Mouse (Mus musculus) WW6 (cell line): ENCODE measurements around the gene Olfr102.
A peak's percentile ranks its signal among the peaks of the same experiment; 100 is the strongest.

Experiments
- DNase-seq: peaks from one replicate; pipeline ENCODE4 v3.0.0-alpha.2; 2013; ENCODE audit warnings: low read depth, low spot score

Olfr102 gene

DNA sequence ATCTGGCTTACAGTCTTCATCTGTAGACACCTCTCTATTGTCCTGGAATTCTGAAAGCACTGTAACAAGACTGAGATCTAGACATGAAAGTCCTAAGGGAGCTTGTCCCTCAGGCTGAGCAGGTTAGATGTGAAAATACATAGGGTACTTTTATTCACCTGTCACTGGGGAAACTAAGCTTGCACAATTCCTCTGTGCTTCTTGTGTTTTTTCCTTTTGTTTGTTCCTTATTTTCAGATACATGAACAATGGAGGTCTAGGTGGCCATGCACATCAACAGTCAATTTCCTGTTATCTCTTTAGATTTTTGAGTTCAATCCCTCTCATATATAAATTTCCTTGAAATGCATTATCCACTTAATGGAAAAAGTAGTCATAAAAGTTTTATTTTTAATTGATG is at the start of gene Olfr102:
Gene Olfr102 (minus strand): TSS at position 101 of the 400 bp plus-strand sequence.
- no peak for DNase-seq

DNA sequence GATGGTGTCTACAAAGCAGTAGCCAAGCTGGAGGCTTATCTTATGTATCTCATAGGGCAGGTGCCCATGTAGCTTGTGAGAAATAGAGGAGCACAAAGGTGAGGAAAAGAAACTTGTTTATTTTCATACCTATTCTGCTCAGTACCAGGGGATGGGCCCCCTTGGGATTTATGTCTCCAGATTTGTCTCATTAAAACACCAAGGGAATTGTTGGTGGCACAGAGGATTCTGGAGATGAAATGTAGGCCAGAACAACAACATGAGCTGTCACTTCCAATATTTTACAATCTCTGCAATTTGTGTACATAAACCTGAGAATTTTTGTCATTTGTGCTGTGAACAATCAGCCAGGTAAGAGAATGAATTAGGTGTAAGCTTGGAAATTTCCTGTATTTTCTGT is 42.4 kb upstream of the Olfr102 start, which contains the start of gene Olfr104-ps:
Gene Olfr104-ps (plus strand): TSS at position 301 of the 400 bp plus-strand sequence.
- no peak for DNase-seq

DNA sequence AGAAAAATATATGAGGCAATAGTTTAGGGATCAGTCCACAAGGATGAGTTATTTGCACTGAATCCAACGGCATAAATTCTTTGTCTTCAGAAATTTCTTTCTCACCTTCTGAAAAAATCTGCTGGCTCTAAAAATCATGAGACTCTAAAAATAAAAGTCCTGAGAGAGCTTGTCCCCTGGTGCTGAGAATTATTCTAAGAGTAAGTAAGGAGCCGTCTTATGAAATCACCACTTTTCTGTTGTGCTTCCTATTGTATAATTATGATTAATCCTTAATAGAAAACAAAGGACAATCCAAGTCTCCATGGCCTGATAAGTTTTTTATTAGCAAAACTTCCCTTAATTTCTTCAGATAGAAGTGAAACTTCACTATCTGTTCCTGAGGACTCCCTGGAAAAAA is 22.7 kb upstream of the Olfr102 start, which contains the start of gene Olfr103:
Gene Olfr103 (minus strand): TSS at position 101 of the 400 bp plus-strand sequence.
- DNase-seq, result no peak

DNA sequence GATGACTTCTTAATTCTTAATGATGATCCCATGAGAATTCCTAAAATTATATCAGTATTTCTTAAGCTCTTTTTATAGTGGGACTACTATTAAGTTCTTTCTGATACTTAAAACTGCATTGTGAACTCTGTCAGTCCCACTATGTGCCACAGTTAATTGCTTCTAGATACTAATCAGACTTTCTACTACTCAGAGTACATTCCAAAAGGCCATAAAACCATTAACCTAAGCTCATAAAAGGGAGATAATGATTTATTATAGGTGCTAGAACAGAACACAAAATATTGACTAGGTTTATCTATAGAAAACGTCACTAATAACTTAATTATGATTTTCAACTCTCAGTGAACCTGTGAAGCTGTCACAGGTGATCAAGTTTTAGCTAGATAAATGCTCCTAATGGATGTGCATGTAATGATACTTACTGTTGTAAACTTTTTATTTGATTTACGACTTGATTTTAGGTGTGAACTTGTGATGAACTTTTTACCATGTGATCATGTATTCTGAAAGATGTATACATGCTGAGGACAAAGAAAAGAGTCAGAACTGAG is 6.6 kb downstream of the Olfr102 start:
- DNase-seq, result no peak

DNA sequence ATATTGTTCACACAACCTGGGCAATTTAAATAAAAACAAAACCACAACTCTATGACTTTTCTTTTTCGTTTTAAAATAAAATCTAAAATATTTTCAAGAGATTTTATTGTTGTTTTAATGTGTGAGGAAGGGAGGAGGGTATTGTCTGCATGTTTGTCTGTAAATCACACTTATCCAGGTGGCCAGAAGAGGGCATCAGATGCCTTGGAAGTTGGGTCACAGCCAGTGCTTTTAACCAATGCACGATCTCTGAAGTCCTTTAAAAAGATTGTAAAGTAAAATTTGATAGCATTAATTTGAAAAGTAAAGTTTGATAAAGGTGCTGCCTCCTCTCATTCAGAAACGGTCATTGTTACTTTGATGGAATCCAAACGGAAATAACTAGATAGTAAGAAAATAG is 8.4 kb downstream of the Olfr102 start:
- no peak for DNase-seq

DNA sequence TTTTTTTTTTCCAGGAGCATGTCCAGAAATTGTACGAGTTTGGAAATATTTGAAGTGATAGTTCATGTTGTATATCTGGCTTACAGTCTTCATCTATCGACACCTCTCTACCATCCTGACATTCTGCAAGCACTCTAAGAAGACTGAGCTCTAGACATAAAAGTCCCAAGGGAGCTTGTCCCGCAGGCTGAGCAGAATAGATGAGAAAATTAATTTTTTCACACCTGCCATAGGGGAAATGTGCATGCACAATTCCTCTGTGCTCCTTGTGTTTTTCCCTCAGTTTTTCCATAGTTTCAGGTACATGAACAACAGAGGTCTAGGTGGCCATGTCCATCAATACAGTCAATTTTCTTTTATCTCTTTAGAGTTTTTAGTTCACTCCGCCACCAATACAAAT is 12.6 kb downstream of the Olfr102 start, which contains the start of gene Olfr101:
Gene Olfr101 (minus strand): TSS at position 101 of the 400 bp plus-strand sequence.
- DNase-seq, result no peak

DNA sequence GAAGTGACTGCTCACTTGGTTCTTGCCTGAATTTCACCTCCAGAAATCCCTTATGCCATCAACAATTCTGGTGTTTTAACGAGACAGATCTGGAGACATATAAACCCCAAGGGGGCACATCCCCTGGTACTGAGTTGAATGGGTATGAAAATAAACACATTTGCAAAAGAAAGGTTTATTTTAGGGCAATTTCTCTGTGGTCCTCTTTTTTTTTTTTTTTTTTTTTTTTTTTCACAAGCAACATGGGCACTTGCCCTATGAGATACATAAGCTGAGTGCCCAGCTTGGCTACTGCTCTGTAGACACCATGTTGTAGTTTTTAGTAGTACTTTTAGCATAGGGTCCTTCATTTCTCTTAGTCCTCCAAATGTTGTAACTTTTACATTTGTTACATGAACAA is 33.5 kb downstream of the Olfr102 start, which contains the start of gene Olfr99:
Gene Olfr99 (minus strand): TSS at position 101 of the 400 bp plus-strand sequence.
- DNase-seq, result no peak

DNA sequence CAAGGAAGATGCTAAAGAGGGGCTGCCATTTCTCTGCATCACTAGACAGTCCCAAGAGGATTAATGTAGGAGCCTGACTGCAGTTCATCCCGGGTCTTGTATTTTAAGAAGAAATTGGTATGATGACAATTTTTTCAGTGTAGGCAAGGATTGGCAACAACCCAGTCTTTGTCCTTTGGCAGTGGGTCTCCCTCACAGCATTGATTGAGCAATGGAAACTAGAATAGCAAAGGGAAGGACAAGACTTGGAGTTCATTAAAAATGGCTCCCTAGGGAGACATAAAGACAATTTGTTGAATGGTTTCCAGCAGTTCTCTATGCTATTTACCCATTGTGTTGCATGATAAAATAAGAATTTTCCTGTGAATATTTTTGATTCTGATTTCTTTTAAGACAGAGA is 36.5 kb downstream of the Olfr102 start:
- no peak for DNase-seq

DNA sequence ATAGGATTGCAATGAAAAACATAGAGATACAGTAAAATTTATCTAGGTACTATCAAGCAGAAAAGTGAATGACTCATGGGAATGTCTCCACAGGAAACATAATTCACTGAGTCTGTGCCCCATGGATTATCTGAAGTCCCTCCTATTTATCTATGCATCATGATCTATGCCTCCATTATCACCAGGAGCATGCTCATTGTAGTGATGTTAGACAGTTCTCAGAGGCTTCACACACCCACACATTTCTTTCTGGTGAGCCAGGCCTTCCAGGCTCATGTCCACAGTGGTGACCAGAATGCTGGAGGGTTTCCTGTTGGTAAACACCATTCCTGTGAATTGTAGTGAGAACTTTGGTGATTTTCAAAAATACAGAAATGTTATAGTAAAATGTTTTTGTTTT is 40.3 kb downstream of the Olfr102 start:
- DNase-seq, result no peak

DNA sequence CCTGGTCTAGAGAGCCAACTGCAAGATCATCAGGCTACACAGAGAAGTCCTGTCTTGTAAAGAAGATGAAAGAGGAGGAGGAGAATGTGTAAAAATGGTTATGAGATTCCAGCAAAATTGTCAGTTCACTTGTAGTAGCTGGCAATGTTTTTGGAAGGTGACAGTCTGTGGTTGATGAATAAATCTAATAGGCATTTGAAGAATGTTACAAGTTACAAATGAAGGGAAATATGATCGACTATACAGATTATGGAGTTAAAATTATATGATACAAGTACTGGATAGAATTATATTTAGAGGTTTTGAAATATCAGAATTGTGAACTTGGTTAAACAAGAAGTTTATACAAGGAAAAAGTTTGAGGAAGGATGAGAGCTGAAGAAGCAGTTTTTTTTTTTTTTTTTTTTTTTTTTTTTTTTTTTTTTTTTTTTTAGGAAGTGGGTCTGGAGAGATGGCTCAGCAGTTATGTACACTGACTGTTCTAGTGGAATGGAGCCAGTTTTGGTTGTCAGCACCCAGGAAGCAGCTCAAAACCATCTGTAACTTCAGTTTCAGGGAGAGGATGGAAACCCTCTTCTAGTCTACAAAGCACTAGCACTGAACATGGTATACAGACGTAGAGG is 41.1 kb downstream of the Olfr102 start:
- no peak for DNase-seq

DNA sequence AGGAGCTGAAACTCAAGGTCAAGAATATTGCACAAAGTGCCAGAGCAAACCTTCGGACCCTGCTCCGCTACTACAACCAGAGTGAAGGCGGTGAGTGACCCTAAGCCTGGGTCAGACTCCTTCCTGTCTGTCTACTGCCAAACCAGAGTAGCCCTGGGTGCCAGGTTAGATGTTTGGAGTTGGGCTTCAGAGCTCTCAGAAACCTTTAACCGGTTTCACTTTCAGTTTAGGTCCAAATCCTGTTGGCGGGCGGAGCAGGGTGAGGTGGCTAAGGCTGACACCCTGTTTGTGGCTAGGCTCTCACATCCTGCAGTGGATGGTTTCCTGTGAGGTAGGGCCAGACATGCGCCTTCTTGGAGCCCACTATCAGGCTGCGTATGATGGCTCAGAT is 46.2 kb downstream of the Olfr102 start:
- DNase-seq, result peak; percentile 5

DNA sequence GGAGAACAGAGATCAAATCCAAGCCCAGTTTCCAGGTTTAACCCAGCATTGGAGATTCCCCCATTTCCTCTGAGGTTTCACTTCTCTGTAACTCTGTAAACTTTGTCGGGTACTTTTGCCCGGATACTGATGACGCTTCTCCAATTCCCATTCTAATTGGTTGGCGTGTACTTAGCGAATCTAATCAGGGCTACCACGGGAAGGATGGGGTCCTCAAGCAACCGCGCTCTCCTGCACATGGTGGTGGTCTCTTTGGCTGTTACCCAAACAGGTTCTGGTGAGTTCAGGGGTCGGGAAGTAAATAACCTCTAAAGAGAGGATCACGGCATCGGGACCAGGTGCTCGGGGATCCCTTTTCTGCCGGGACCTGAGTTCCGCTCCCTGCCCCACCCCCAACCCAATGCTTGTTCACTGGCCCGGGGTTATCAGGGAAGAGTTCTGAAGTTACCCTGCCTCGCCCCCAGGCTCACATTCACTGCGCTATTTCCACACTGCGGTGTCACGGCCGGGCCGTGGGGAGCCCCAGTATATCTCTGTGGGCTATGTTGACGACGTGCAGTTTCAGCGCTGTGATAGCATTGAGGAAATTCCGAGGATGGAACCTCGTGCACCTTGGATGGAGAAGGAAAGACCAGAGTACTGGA is 46.7 kb downstream of the Olfr102 start, which contains the start of gene H2-M3:
Gene H2-M3 (plus strand): TSS at position 163 of the 644 bp plus-strand sequence.
- peak; percentile 66 for DNase-seq

DNA sequence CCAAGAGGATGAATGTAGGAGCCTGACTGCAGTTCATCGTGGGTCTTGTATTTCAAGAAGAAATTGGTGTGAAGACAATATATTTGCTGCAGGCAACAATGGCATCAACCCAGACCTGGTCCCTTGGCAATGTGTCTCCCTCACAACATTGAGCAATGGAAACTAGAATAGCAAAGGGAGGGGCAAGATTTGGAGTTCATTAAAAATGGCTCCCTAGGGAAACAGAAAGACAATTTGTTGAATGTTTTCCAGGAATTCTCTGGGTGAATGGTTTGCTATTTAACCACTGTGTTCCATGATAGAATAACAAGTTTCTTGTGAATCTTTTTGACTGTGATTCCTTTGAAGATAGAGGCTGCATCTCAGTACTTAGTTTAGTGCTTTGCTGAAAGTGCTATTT is 53.2 kb downstream of the Olfr102 start, which contains the start of gene Olfr98:
Gene Olfr98 (minus strand): TSS at position 124 of the 400 bp plus-strand sequence.
- DNase-seq, result no peak
